Mouse (Mus musculus) urinary bladder, postnatal 10 days (tissue): ENCODE data around the gene Calu.

Experiments
- DNase-seq: peaks from one replicate; pipeline ENCODE4 v3.0.0; 2022; ENCODE audit warnings: low spot score

Calu gene

GRCm38 (mm10) chr6:29420596-29420995, 72.7 kb downstream of the Calu start:
- no peak for DNase-seq

GRCm38 (mm10) chr6:29425118-29425517, 77.2 kb downstream of the Calu start:
- no peak for DNase-seq

GRCm38 (mm10) chr6:29426331-29426730, 78.5 kb downstream of the Calu start:
- DNase-seq = no peak
